In genomic region chr8:78023936-78024335, GRCm38 (mm10) we compare ENCODE assay signal across 15 mouse cellular contexts.
DNase-seq lines count a peak whose midpoint lies in the region; ATAC-seq lines count a peak whose summit lies in the region.
"Had no signal": no experiment of that assay in that cellular context is flagged by ENCODE, and none has a peak within 500 bp of the region (broad histone marks: within the 10 kb centered on the region; RNA-seq: fewer than 3 reads in every experiment).

No protein-coding gene starts in this region.

- no peak overlapping the region for H3K4me2 ChIP-seq in heart, embryonic 15.5 days
- H3K4me2 ChIP-seq in limb, embryonic 12.5 days, result peak overlapping the region; percentile 10
- H3K4me2 ChIP-seq in embryonic facial prominence, embryonic 13.5 days, result no peak overlapping the region
- H3K4me2 ChIP-seq in intestine, embryonic 15.5 days (replicated peaks), result no peak overlapping the region; the same call in 1 of the 2 replicates
- H3K4me2 ChIP-seq: embryonic facial prominence, embryonic 15.5 days; neural tube, embryonic 12.5 days had no signal

- DNase-seq in heart, postnatal 14 days, result no peak
- no peak for DNase-seq in limb, embryonic 10.5 days (ENCODE audit: low spot score)
- no peak for DNase-seq in right cerebral cortex, adult 18-20 months
- no peak for DNase-seq in layer of hippocampus, postnatal 25 days (ENCODE audit: extremely low spot score in 1 of 2, low spot score in 1 of 2)
- DNase-seq: cerebellum, postnatal 36 days; thymus, postnatal 36 days had no signal

- H3K9ac ChIP-seq in heart, embryonic 15.5 days, result no peak overlapping the region
- no peak overlapping the region for H3K9ac ChIP-seq in limb, embryonic 12.5 days (replicated peaks)
- no peak overlapping the region for H3K9ac ChIP-seq in embryonic facial prominence, embryonic 13.5 days
- H3K9ac ChIP-seq in intestine, embryonic 15.5 days, result no peak overlapping the region
- H3K9ac ChIP-seq: embryonic facial prominence, embryonic 15.5 days; neural tube, embryonic 12.5 days had no signal

- no peaks in the 10 kb centered on the region for H3K27me3 ChIP-seq in heart, embryonic 15.5 days
- no peaks in the 10 kb centered on the region for H3K27me3 ChIP-seq in limb, embryonic 12.5 days
- H3K27me3 ChIP-seq in limb, embryonic 10.5 days (ENCODE audit: low read depth, poor library complexity, severe bottlenecking), result no peaks in the 10 kb centered on the region
- H3K27me3 ChIP-seq in embryonic facial prominence, embryonic 13.5 days, result no peaks in the 10 kb centered on the region
- H3K27me3 ChIP-seq in intestine, embryonic 15.5 days (replicated peaks), result no peaks in the 10 kb centered on the region
- H3K27me3 ChIP-seq: embryonic facial prominence, embryonic 15.5 days; neural tube, embryonic 12.5 days had no signal

- H3K27ac ChIP-seq in heart, embryonic 15.5 days, result peak overlapping the region; percentile 43
- peak overlapping the region; percentile 64 for H3K27ac ChIP-seq in limb, embryonic 12.5 days
- H3K27ac ChIP-seq in limb, embryonic 10.5 days, result no peak overlapping the region
- peak overlapping the region; percentile 22; the same call in 1 of the 2 replicates for H3K27ac ChIP-seq in embryonic facial prominence, embryonic 13.5 days
- H3K27ac ChIP-seq in intestine, embryonic 15.5 days, result peak overlapping the region; percentile 68
- H3K27ac ChIP-seq: embryonic facial prominence, embryonic 15.5 days; hindbrain, embryonic 10.5 days; neural tube, embryonic 12.5 days had no signal

- no peak overlapping the region for H3K4me3 ChIP-seq in heart, embryonic 15.5 days
- no peak overlapping the region for H3K4me3 ChIP-seq in limb, embryonic 12.5 days (replicated peaks)
- no peak overlapping the region for H3K4me3 ChIP-seq in limb, embryonic 10.5 days
- H3K4me3 ChIP-seq in embryonic facial prominence, embryonic 13.5 days, result no peak overlapping the region
- H3K4me3 ChIP-seq in intestine, embryonic 15.5 days (replicated peaks), result no peak overlapping the region
- H3K4me3 ChIP-seq: embryonic facial prominence, embryonic 15.5 days; hindbrain, embryonic 10.5 days; neural tube, embryonic 12.5 days had no signal

- no peak for ATAC-seq in heart, embryonic 15.5 days (replicated peaks; ENCODE audit: insufficient number of reproducible peaks, insufficient read depth, low FRiP score, low read depth)
- ATAC-seq in limb, embryonic 12.5 days (ENCODE audit: insufficient number of reproducible peaks, insufficient read depth, low FRiP score, low TSS enrichment, low read depth), result no peak
- no peak for ATAC-seq in embryonic facial prominence, embryonic 13.5 days (ENCODE audit: insufficient number of reproducible peaks, insufficient read depth, low FRiP score, low TSS enrichment, low read depth)
- no peak for ATAC-seq in intestine, embryonic 15.5 days
- ATAC-seq: forebrain, embryonic 14.5 days; midbrain, embryonic 16.5 days had no signal

- intact Hi-C loops in heart, postnatal 14 days (cut with DNase I), result no loop called here

- H3K9me3 ChIP-seq in heart, embryonic 15.5 days (replicated peaks), result no peaks in the 10 kb centered on the region
- no peaks in the 10 kb centered on the region for H3K9me3 ChIP-seq in limb, embryonic 12.5 days
- no peaks in the 10 kb centered on the region for H3K9me3 ChIP-seq in limb, embryonic 10.5 days (replicated peaks)
- no peaks in the 10 kb centered on the region for H3K9me3 ChIP-seq in embryonic facial prominence, embryonic 13.5 days
- H3K9me3 ChIP-seq in intestine, embryonic 15.5 days, result no peaks in the 10 kb centered on the region
- H3K9me3 ChIP-seq: embryonic facial prominence, embryonic 15.5 days; hindbrain, embryonic 10.5 days; neural tube, embryonic 12.5 days had no signal

- peaks cover 37% of the 10 kb centered on the region for H3K4me1 ChIP-seq in heart, embryonic 15.5 days (replicated peaks)
- H3K4me1 ChIP-seq in limb, embryonic 12.5 days (replicated peaks), result peaks cover 17% of the 10 kb centered on the region
- peaks cover 12% of the 10 kb centered on the region; the same call in 1 of the 2 replicates for H3K4me1 ChIP-seq in limb, embryonic 10.5 days
- peaks cover 18% of the 10 kb centered on the region for H3K4me1 ChIP-seq in embryonic facial prominence, embryonic 13.5 days
- 0 out of 2 replicates have a peak, but pooled peaks cover 9% of the 10 kb centered on the region for H3K4me1 ChIP-seq in intestine, embryonic 15.5 days (replicated peaks)
- H3K4me1 ChIP-seq: neural tube, embryonic 12.5 days had no signal

- 60% methylated on average over 4 of the region's 4 CpGs for WGBS in heart, embryonic 15.5 days
- WGBS in limb, embryonic 12.5 days, result 67% methylated on average over 4 of the region's 4 CpGs
- 82% methylated on average over 4 of the region's 4 CpGs for WGBS in limb, embryonic 10.5 days
- WGBS in embryonic facial prominence, embryonic 13.5 days, result 45% methylated on average over 4 of the region's 4 CpGs
- 42% methylated on average over 4 of the region's 4 CpGs for WGBS in intestine, embryonic 15.5 days

- H3K36me3 ChIP-seq in heart, embryonic 15.5 days, result no peaks in the 10 kb centered on the region
- H3K36me3 ChIP-seq in limb, embryonic 12.5 days, result no peaks in the 10 kb centered on the region
- no peaks in the 10 kb centered on the region for H3K36me3 ChIP-seq in limb, embryonic 10.5 days
- no peaks in the 10 kb centered on the region for H3K36me3 ChIP-seq in embryonic facial prominence, embryonic 13.5 days
- no peaks in the 10 kb centered on the region for H3K36me3 ChIP-seq in intestine, embryonic 15.5 days
- H3K36me3 ChIP-seq: embryonic facial prominence, embryonic 15.5 days; hindbrain, embryonic 10.5 days; neural tube, embryonic 12.5 days had no signal
